Mouse (Mus musculus) myocyte (in vitro differentiated cells): ENCODE results near the gene Cela3a. TPM values are rescaled to one million over a fixed set of nuclear protein-coding genes. Genes with fewer than 3 reads are reported as not detected.
A peak's percentile ranks its signal among the peaks of the same experiment; 100 is the strongest.

Experiments used
- H3K27me3 ChIP-seq: one replicate; pipeline ENCODE4 v1.6.1; 2011; ENCODE audit not compliant: control insufficient read depth, insufficient read depth, insufficient read length
- H3K36me3 ChIP-seq: one replicate; pipeline ENCODE4 v1.6.1; 2011; ENCODE audit not compliant: control insufficient read depth, insufficient read depth
- H3K4me2 ChIP-seq: one replicate; pipeline ENCODE4 v1.6.1; 2011; ENCODE audit warnings: low read depth, control low read depth
- H3K4me3 ChIP-seq: one replicate; pipeline ENCODE4 v1.5.1; 2011; ENCODE audit warnings: mild to moderate bottlenecking, control low read depth, moderate library complexity
- H3K79me2 ChIP-seq: one replicate; pipeline ENCODE4 v1.6.1; 2011; ENCODE audit not compliant: control insufficient read depth, insufficient read depth
- H3ac ChIP-seq: one replicate; pipeline ENCODE4 v1.6.1; 2011; ENCODE audit not compliant: control insufficient read depth, insufficient read length
- CEBPB ChIP-seq: IDR thresholded peaks from 2 replicates; pipeline ENCODE4 v1.6.1; 2011; ENCODE audit warnings: mild to moderate bottlenecking, moderate library complexity; ENCODE audit not compliant: poor library complexity, insufficient read depth, severe bottlenecking
- E2F4 ChIP-seq: IDR thresholded peaks from one replicate; pipeline ENCODE4 v1.6.1; 2011; ENCODE audit warnings: mild to moderate bottlenecking, control low read depth, moderate library complexity; ENCODE audit not compliant: insufficient read depth
- MAX ChIP-seq: IDR thresholded peaks from one replicate; pipeline ENCODE4 v1.6.1; 2011; ENCODE audit warnings: low read depth, mild to moderate bottlenecking, control low read depth
- MYOD1 ChIP-seq, 3 experiments: IDR thresholded peaks; one replicate each; pipeline ENCODE4 v1.6.1; 2011; ENCODE audit warnings: control low read depth in 2 of 3, low read depth in 2 of 3, mild to moderate bottlenecking in 2 of 3, moderate library complexity in 1 of 3; ENCODE audit not compliant: insufficient read length in 2 of 3, control insufficient read depth in 1 of 3
- MYOG ChIP-seq, 3 experiments: IDR thresholded peaks; one replicate each; pipeline ENCODE4 v1.6.1; 2011; ENCODE audit warnings: control low read depth in 2 of 3, low read depth in 2 of 3, mild to moderate bottlenecking in 2 of 3; ENCODE audit not compliant: insufficient read length in 2 of 3, control insufficient read depth in 1 of 3, insufficient read depth in 1 of 3
- POLR2A ChIP-seq: IDR thresholded peaks from one replicate; pipeline ENCODE4 v1.6.1; 2011; ENCODE audit warnings: low read depth, mild to moderate bottlenecking, control low read depth, moderate library complexity; ENCODE audit not compliant: insufficient read length
- POLR2AphosphoS2 ChIP-seq: IDR thresholded peaks from one replicate; pipeline ENCODE4 v1.6.1; 2011; ENCODE audit warnings: low read depth, control low read depth; ENCODE audit not compliant: insufficient read length
- REST ChIP-seq: IDR thresholded peaks from one replicate; pipeline ENCODE4 v1.6.1; 2011; ENCODE audit warnings: mild to moderate bottlenecking, control low read depth, moderate library complexity; ENCODE audit not compliant: insufficient read depth, insufficient read length
- SRF ChIP-seq: IDR thresholded peaks from one replicate; pipeline ENCODE4 v1.6.1; 2011; ENCODE audit warnings: low read depth; ENCODE audit not compliant: control insufficient read depth, insufficient read length
- TCF12 ChIP-seq: IDR thresholded peaks from one replicate; pipeline ENCODE4 v1.6.1; 2011; ENCODE audit warnings: mild to moderate bottlenecking, control low read depth; ENCODE audit not compliant: poor library complexity, insufficient read depth, severe bottlenecking
- TCF3 ChIP-seq: IDR thresholded peaks from one replicate; pipeline ENCODE4 v1.6.1; 2011; ENCODE audit warnings: low read depth, control low read depth; ENCODE audit not compliant: insufficient read length
- USF1 ChIP-seq: IDR thresholded peaks from one replicate; pipeline ENCODE4 v1.6.1; 2011; ENCODE audit warnings: low read depth, mild to moderate bottlenecking, control low read depth, moderate library complexity
- polyA plus RNA-seq: library from polyadenylated mRNA; unstranded; fragments of >200 nt; fragmentation: generic; extraction: Trizol; gene quantifications from one replicate; pipeline ENCODE4 v1.2.1, GENCODE M21; 2012; ENCODE audit warnings: missing spikeins

The Cela3a gene
- polyA plus RNA-seq, 1 experiment = 0.14 TPM

DNA sequence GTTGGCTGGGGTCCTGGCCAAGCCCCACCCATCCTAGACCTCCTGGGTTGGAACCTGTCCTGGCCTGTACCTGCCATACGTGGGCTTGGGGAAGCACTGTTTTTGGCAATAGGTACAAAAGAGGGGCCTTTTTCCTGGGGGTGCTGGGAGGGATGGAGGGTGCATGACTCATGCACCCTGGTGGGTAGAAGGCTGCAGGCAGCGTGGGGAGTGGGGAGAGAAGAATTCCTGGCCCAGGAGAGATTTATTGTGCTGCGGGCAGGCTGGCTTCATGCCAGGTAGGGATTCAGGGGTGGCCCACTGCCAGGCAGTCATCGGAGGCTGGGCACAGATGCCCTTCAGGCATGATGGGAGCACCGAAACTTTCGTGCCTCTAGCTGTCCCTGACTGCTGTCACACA, 38.6 kb upstream of the Cela3a start:
- H3K79me2 ChIP-seq = no peaks in the 10 kb centered on the region
- no peak for TF ChIP-seq REST
- peak; percentile 26 for TF ChIP-seq TCF3
- no peak for TF ChIP-seq MAX
- TF ChIP-seq POLR2A = peak; percentile 43
- TF ChIP-seq MYOD1 (IDR thresholded peaks at IDR 0.05; ENCODE audit: control insufficient read depth in 1 of 3, insufficient read length in 2 of 3, low read depth in 2 of 3) = peak in 2 of 3 experiments; percentile 38 to 71
- no peak for TF ChIP-seq TCF12
- TF ChIP-seq POLR2AphosphoS2 = peak; percentile 35
- TF ChIP-seq E2F4 = no peak
- peak in 2 of 3 experiments; percentile 67 to 75 for TF ChIP-seq MYOG (IDR thresholded peaks at IDR 0.05; ENCODE audit: control insufficient read depth in 1 of 3, insufficient read depth in 1 of 3, insufficient read length in 2 of 3, low read depth in 2 of 3)
- H3ac ChIP-seq = no peak overlapping the region
- no peaks in the 10 kb centered on the region for H3K27me3 ChIP-seq
- no peak overlapping the region for H3K4me3 ChIP-seq
- no peaks in the 10 kb centered on the region for H3K36me3 ChIP-seq
- peak overlapping the region; percentile 86 for H3K4me2 ChIP-seq

DNA sequence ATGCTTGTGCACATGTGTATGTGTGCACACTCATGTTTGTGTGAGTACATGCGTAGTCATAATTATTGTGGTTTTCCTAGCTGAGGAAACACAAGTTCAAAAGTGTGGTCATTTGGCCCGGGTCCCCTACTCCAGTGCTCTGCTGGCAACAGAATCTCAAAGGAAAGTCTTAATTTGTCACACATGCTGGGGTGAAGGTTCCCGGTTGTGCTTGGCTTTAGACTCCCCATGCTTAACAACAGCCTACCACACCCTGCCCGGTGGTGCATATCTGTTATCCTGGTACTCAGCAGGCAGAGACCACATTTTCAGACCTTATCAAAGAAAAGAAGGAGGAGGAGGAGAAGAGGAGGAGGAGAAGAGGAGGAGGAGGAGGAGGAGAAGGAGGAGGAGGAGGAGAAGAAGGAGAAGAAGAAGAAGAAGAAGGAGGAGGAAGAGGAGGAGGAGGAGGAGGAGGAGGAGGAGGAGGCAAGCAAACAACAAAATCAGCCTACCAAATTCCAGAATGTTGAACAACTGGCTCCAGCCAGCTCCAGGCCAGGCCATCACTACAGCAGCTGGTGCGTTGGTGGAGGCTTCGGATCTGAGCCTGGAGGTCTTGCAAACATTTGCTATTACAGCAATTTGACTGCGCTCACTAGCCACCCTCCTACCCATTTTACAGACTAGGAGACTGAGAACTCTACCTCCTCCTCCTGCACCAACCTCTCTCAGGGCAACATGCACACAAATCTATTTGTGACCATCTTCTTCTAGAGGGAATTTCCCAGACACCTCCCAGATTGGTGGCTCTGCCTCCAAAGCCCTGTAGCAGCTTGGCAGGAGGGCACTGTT, 38.0 kb upstream of the Cela3a start:
- no peaks in the 10 kb centered on the region for H3K36me3 ChIP-seq

DNA sequence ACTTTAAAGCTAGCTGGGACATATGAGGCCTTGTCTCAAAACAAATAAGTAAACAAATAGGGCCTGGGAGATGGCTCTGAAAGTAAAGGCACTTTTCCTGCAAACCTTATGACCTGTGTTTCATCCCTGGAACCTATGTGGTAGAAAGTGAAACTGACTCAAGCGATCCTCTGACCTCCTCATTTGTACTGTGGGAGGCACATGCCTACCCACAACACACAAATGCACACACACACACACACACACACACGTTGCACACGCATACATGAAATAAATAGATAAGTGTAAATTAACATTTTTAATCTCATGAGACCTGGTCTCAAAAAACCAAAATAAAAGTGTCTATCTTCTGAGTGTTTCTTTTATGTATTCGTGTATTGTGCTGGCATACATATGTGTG, 36.3 kb upstream of the Cela3a start:
- H3K4me3 ChIP-seq = no peak overlapping the region
- H3ac ChIP-seq = no peak overlapping the region
- H3K79me2 ChIP-seq = no peaks in the 10 kb centered on the region
- H3K27me3 ChIP-seq = no peaks in the 10 kb centered on the region
- no peaks in the 10 kb centered on the region for H3K36me3 ChIP-seq
- H3K4me2 ChIP-seq = no peak overlapping the region
- TF ChIP-seq TCF3 (no peak), POLR2AphosphoS2 (no peak)

More for the DNA sequence above, 38.0 kb upstream of the Cela3a start:
- H3ac ChIP-seq = no peak overlapping the region
- TF ChIP-seq REST (no peak), E2F4 (no peak), CEBPB (no peak), POLR2A (no peak), MYOG (IDR thresholded peaks at IDR 0.05; ENCODE audit: control insufficient read depth in 1 of 3, insufficient read depth in 1 of 3, insufficient read length in 2 of 3, low read depth in 2 of 3) (peak; percentile 22 to 90 (median 73)), TCF12 (peak; percentile 39), MYOD1 (IDR thresholded peaks at IDR 0.05; ENCODE audit: control insufficient read depth in 1 of 3, insufficient read length in 2 of 3, low read depth in 2 of 3) (peak in 2 of 3 experiments; percentile 88 to 92), USF1 (no peak), SRF (no peak)
- H3K27me3 ChIP-seq = no peaks in the 10 kb centered on the region
- H3K79me2 ChIP-seq = no peaks in the 10 kb centered on the region
- peak overlapping the region; percentile 86 for H3K4me2 ChIP-seq
- no peak overlapping the region for H3K4me3 ChIP-seq

DNA sequence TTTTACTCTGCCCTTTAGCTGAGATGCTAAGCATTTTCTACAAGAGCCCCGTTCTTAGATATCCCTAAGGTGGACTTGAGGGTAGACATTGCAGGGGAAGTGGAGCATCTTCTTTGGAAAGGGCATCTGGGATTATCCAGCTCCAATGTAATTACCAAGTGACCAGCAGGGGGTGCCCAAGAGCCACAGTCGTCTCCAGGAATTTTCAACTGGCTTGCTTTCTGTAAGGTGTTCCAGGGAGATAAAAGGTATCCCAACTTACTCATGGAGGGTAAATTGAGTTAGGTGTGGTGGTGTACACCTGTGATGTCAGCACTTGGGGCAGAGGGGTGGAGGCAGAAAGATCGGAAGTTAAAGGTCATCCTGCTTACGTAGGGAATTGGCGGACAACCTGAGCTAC, 34.0 kb upstream of the Cela3a start:
- no peak overlapping the region for H3K4me2 ChIP-seq
- no peaks in the 10 kb centered on the region for H3K79me2 ChIP-seq
- no peak overlapping the region for H3K4me3 ChIP-seq
- H3ac ChIP-seq = no peak overlapping the region
- H3K36me3 ChIP-seq = no peaks in the 10 kb centered on the region
- no peaks in the 10 kb centered on the region for H3K27me3 ChIP-seq
- TF ChIP-seq REST = no peak
- TF ChIP-seq MAX = no peak
- TF ChIP-seq MYOD1 (IDR thresholded peaks at IDR 0.05; ENCODE audit: control insufficient read depth in 1 of 3, insufficient read length in 2 of 3, low read depth in 2 of 3) = no peak
- no peak for TF ChIP-seq E2F4
- TF ChIP-seq POLR2A = no peak
- TF ChIP-seq MYOG (IDR thresholded peaks at IDR 0.05; ENCODE audit: control insufficient read depth in 1 of 3, insufficient read depth in 1 of 3, insufficient read length in 2 of 3, low read depth in 2 of 3) = no peak
- no peak for TF ChIP-seq TCF3
- no peak for TF ChIP-seq SRF

DNA sequence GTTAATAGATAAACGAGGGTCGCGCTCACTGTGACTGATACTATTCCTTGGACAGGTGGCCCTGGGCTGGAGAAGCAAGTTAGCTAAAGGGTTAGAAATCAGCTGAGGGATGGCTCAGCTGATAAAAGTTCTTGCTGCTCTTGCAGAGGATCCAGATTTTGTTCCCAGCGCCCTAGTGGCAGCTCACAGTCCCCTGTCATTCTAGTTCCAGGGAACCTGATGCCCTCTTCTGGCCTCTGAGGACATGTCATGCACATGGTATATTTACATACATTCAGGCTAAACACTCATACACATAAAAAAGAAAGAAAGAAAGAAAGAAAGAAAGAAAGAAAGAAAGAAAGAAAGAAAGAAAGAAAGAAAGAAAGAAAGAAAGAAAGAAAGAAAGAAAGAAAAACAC, 31.7 kb upstream of the Cela3a start:
- H3K4me2 ChIP-seq = no peak overlapping the region
- TF ChIP-seq E2F4 (no peak), TCF12 (no peak), POLR2AphosphoS2 (no peak), SRF (no peak)

More for the DNA sequence above, 31.7 kb upstream of the Cela3a start:
- Histone ChIP-seq H3K36me3 (no peaks in the 10 kb centered on the region), H3ac (no peak overlapping the region), H3K4me3 (no peak overlapping the region), H3K27me3 (no peaks in the 10 kb centered on the region), H3K79me2 (no peaks in the 10 kb centered on the region)
